Mouse (Mus musculus) embryonic stem cell, embryonic (primary cell): ENCODE data around the gene Adam11.

Source experiments
- CTCF ChIA-PET, 4 experiments: fragments of 300-600 bp in 2 of 4; fragments of 350-600 bp in 2 of 4; sonication (Branson Sonifier 250); formaldehyde crosslinking; loops; one replicate each; lab custom pipeline; 2022; ENCODE audit warnings: inconsistent platforms in 2 of 4; lab: Charles Lee
- POLR2A ChIA-PET, 4 experiments: fragments of 300-600 bp in 2 of 4; fragments of 350-600 bp in 2 of 4; sonication (Branson Sonifier 250); formaldehyde crosslinking; loops; one replicate each; lab custom pipeline; 2022; ENCODE audit warnings: antibody characterized with exemption in 4 of 4, inconsistent platforms in 1 of 4; lab: Charles Lee

Gene Adam11

GRCm38 (mm10) chr11:102769141-102769540 is 7.9 kb downstream of the Adam11 start:
- CTCF ChIA-PET = interaction anchor here in 2 of 4 experiments (0.6 to 1.4 kb wide), 4 partner anchors 30 to 79 kb away, joined by 3 to 4 read pairs (median 4); no protein-coding TSS in a partner anchor
- POLR2A ChIA-PET = interaction anchor here in 2 of 4 experiments (0.6 to 1.7 kb wide), 6 partner anchors 9 to 347 kb away, joined by 3 to 5 read pairs (median 4); partner anchors contain the start of genes Ccdc103 (in 1 of the 2), Eftud2 (in 1 of the 2) and Hexim1 (in 1 of the 2)

- POLR2A ChIA-PET = interaction anchor here in 3 of 4 experiments (0.7 to 1.7 kb wide), 13 partner anchors 8 to 346 kb away, joined by 3 to 6 read pairs (median 3); partner anchors contain the start of genes Ccdc103 (in 1 of the 3), Eftud2 (in 1 of the 3) and Hexim1 (in 1 of the 3)
- CTCF ChIA-PET = interaction anchor here in 3 of 4 experiments (0.7 to 2.2 kb wide), 7 partner anchors 15 to 81 kb away, joined by 3 to 9 read pairs (median 4); partner anchors contain the start of gene Higd1b (in 1 of the 3)
Observed at GRCm38 (mm10) chr11:102769993-102770661, 8.9 kb downstream of the Adam11 start.

GRCm38 (mm10) chr11:102770662-102771435 is 9.6 kb downstream of the Adam11 start:
- CTCF ChIA-PET = interaction anchor here (0.6 to 5.1 kb wide), 12 partner anchors 14 to 793 kb away, joined by 3 to 34 read pairs (median 3); partner anchors contain the start of gene Higd1b (in 1 of the 4)
- POLR2A ChIA-PET = interaction anchor here in 3 of 4 experiments (0.6 to 2.4 kb wide), 14 partner anchors 8 to 565 kb away, joined by 3 to 7 read pairs (median 3); partner anchors contain the start of gene Hexim1 (in 2 of the 3)

- POLR2A ChIA-PET = interaction anchor here in 2 of 4 experiments (0.6 to 3.0 kb wide), 8 partner anchors 12 to 360 kb away, joined by 3 to 11 read pairs (median 3); partner anchors contain the start of gene Hexim1 (in 1 of the 2)
- CTCF ChIA-PET = interaction anchor here (0.6 to 5.1 kb wide), 9 partner anchors 18 to 794 kb away, joined by 3 to 34 read pairs (median 5); no protein-coding TSS in a partner anchor
Observed at GRCm38 (mm10) chr11:102771916-102772714, 10.9 kb downstream of the Adam11 start.

- ChIA-PET POLR2A (interaction anchor here (0.5 to 3.6 kb wide), 36 partner anchors 10 to 385 kb away, joined by 3 to 22 read pairs (median 4); partner anchors contain the start of genes Adam11 (in 2 of the 4), Gjc1 (in 2 of the 4), Ccdc103 (in 1 of the 4) and Eftud2 (in 1 of the 4)), CTCF (interaction anchor here (0.6 to 5.1 kb wide), 86 partner anchors 8 to 884 kb away, joined by 3 to 49 read pairs (median 5); partner anchors contain the start of genes Adam11 (in 4 of the 4), Ccdc103 (in 2 of the 4), Eftud2 (in 2 of the 4) and Acbd4 (in 1 of the 4))
Observed at GRCm38 (mm10) chr11:102772771-102773700, 11.8 kb downstream of the Adam11 start.

GRCm38 (mm10) chr11:102773713-102774611 is 12.7 kb downstream of the Adam11 start:
- CTCF ChIA-PET = interaction anchor here (0.5 to 5.1 kb wide), 122 partner anchors 9 to 1440 kb away, joined by 3 to 49 read pairs (median 4); partner anchors contain the start of genes Adam11 (in 4 of the 4), Ccdc103 (in 2 of the 4), Eftud2 (in 2 of the 4) and Kif18b (in 2 of the 4)
- POLR2A ChIA-PET = interaction anchor here (0.6 to 3.6 kb wide), 64 partner anchors 9 to 384 kb away, joined by 3 to 22 read pairs (median 4); partner anchors contain the start of genes Gjc1 (in 3 of the 4), Adam11 (in 2 of the 4), Kif18b (in 2 of the 4) and Acbd4 (in 1 of the 4)

- ChIA-PET CTCF (interaction anchor here (0.5 to 5.1 kb wide), 91 partner anchors 9 to 1440 kb away, joined by 3 to 49 read pairs (median 5); partner anchors contain the start of genes Adam11 (in 3 of the 4), Ccdc103 (in 2 of the 4), Eftud2 (in 2 of the 4) and Kif18b (in 2 of the 4)), POLR2A (interaction anchor here (0.6 to 3.6 kb wide), 69 partner anchors 9 to 384 kb away, joined by 3 to 22 read pairs (median 4); partner anchors contain the start of genes Adam11 (in 3 of the 4), Gjc1 (in 3 of the 4), Ccdc103 (in 2 of the 4) and Eftud2 (in 2 of the 4))
Observed at GRCm38 (mm10) chr11:102774621-102775141, 13.4 kb downstream of the Adam11 start.

- ChIA-PET CTCF (interaction anchor here in 3 of 4 experiments (0.6 to 1.3 kb wide), 15 partner anchors 11 to 1002 kb away, joined by 3 to 7 read pairs (median 3); no protein-coding TSS in a partner anchor), POLR2A (interaction anchor here in 3 of 4 experiments (0.5 to 2.6 kb wide), 10 partner anchors 9 to 355 kb away, joined by 3 to 15 read pairs (median 4); partner anchors contain the start of genes Gjc1 (in 1 of the 3) and Hexim1 (in 1 of the 3))
Observed at GRCm38 (mm10) chr11:102777598-102777997, 16.4 kb downstream of the Adam11 start.

- CTCF ChIA-PET = interaction anchor here (0.6 to 1.3 kb wide), 16 partner anchors 11 to 1002 kb away, joined by 3 to 7 read pairs (median 3); no protein-coding TSS in a partner anchor
- POLR2A ChIA-PET = interaction anchor here in 3 of 4 experiments (0.5 to 2.6 kb wide), 11 partner anchors 8 to 355 kb away, joined by 3 to 15 read pairs (median 3); partner anchors contain the start of genes Gjc1 (in 1 of the 3) and Hexim1 (in 1 of the 3)
Observed at GRCm38 (mm10) chr11:102778165-102778564, 16.9 kb downstream of the Adam11 start.

- POLR2A ChIA-PET = interaction anchor here in 2 of 4 experiments (0.5 to 2.6 kb wide), 9 partner anchors 9 to 354 kb away, joined by 3 to 15 read pairs (median 4); partner anchors contain the start of genes Gjc1 (in 1 of the 2) and Hexim1 (in 1 of the 2)
- CTCF ChIA-PET = interaction anchor here in 3 of 4 experiments (0.6 to 2.0 kb wide), 7 partner anchors 11 to 390 kb away, joined by 3 to 6 read pairs (median 3); no protein-coding TSS in a partner anchor
Observed at GRCm38 (mm10) chr11:102778597-102778996, 17.4 kb downstream of the Adam11 start.

GRCm38 (mm10) chr11:102779081-102779638 is 17.9 kb downstream of the Adam11 start:
- CTCF ChIA-PET = interaction anchor here in 1 of 4 experiments (0.7 to 2.0 kb wide), 2 partner anchors 52 to 114 kb away, joined by 3 to 5 read pairs; no protein-coding TSS in a partner anchor
- POLR2A ChIA-PET = interaction anchor here in 2 of 4 experiments (1.2 to 2.6 kb wide), 7 partner anchors 24 to 354 kb away, joined by 3 to 15 read pairs (median 4); partner anchors contain the start of genes Gjc1 (in 1 of the 2) and Hexim1 (in 1 of the 2)

- POLR2A ChIA-PET = interaction anchor here in 2 of 4 experiments (1.3 to 1.4 kb wide), 2 partner anchors 24 to 40 kb away, joined by 4 read pairs; no protein-coding TSS in a partner anchor
- CTCF ChIA-PET = interaction anchor here in 2 of 4 experiments (0.5 to 2.0 kb wide), 2 partner anchors 51 to 113 kb away, joined by 4 to 5 read pairs; no protein-coding TSS in a partner anchor
Observed at GRCm38 (mm10) chr11:102779824-102780223, 18.6 kb downstream of the Adam11 start.
